In genomic region chr14:12300677-12301076, GRCm38 (mm10) we compare ENCODE assay signal across 14 mouse cellular contexts. TPM values are rescaled to one million over a fixed set of nuclear protein-coding genes. Genes with fewer than 3 reads are reported as not detected.
A peak's percentile ranks its signal among the peaks of the same experiment; 100 is the strongest.
DNase-seq lines count a peak whose midpoint lies in the region; ATAC-seq and TF ChIP-seq lines count a peak whose summit lies in the region.
"Had no signal": no experiment of that assay in that cellular context is flagged by ENCODE, and none has a peak within 500 bp of the region (broad histone marks: within the 10 kb centered on the region; RNA-seq: fewer than 3 reads in every experiment).

No protein-coding gene starts in this region.

- in situ Hi-C loops in CH12.LX (cut with MboI; ENCODE audit: low pct_ligation_motif_present, low pct_unique_long_range_greater_than_20kb, low sequenced_read_pairs) = loop anchor here (25.0 kb wide), 1 partner anchor 237 kb away; no protein-coding TSS in a partner anchor

- peak; percentile 25; the same call in 1 of the 2 replicates for ATAC-seq in forebrain, embryonic 12.5 days (ENCODE audit: low FRiP score)
- ATAC-seq in forebrain, embryonic 16.5 days = peak; percentile 20; the same call in 1 of the 2 replicates

- H3K4me2 ChIP-seq in forebrain, embryonic 12.5 days = no peak overlapping the region
- H3K4me2 ChIP-seq in CH12.LX (ENCODE audit: insufficient read depth, low read depth, poor library complexity, severe bottlenecking) = no peak overlapping the region
- H3K4me2 ChIP-seq in forebrain, embryonic 16.5 days (ENCODE audit: low read length) = no peak overlapping the region
- H3K4me2 ChIP-seq: lung, embryonic 15.5 days; neural tube, embryonic 12.5 days had no signal

- TF ChIP-seq RAD21 in CH12.LX (IDR thresholded peaks at IDR 0.05; ENCODE audit: low read depth, low read length) = no peak; the same call in 1 of the 2 replicates

- peaks cover 8% of the 10 kb centered on the region for H3K4me1 ChIP-seq in forebrain, embryonic 12.5 days
- H3K4me1 ChIP-seq in forebrain, embryonic 10.5 days = peaks cover 39% of the 10 kb centered on the region
- no peaks in the 10 kb centered on the region for H3K4me1 ChIP-seq in CH12.LX (ENCODE audit: control insufficient read depth in 1 of 2, insufficient read depth in 2 of 2)
- H3K4me1 ChIP-seq in forebrain, embryonic 16.5 days (replicated peaks; ENCODE audit: control insufficient read depth, insufficient read depth, low read length) = peaks cover 6% of the 10 kb centered on the region
- H3K4me1 ChIP-seq: lung, embryonic 15.5 days; neural tube, embryonic 12.5 days had no signal

- WGBS in forebrain, embryonic 12.5 days = 62% methylated on average over 3 of the region's 3 CpGs
- 65% methylated on average over 3 of the region's 3 CpGs for WGBS in forebrain, embryonic 10.5 days
- 55% methylated on average over 3 of the region's 3 CpGs for WGBS in forebrain, embryonic 16.5 days

- dilution Hi-C loops in CH12.LX (cut with MboI; ENCODE audit: extremely low pct_ligation_motif_present, extremely low pct_unique_long_range_greater_than_20kb, low sequenced_read_pairs) = no loop called here

- H3K9me3 ChIP-seq in forebrain, embryonic 12.5 days = no peaks in the 10 kb centered on the region
- no peaks in the 10 kb centered on the region for H3K9me3 ChIP-seq in forebrain, embryonic 10.5 days
- H3K9me3 ChIP-seq in CH12.LX (replicated peaks; ENCODE audit: low read length) = no peaks in the 10 kb centered on the region
- no peaks in the 10 kb centered on the region for H3K9me3 ChIP-seq in forebrain, embryonic 16.5 days (ENCODE audit: control insufficient read depth, low read length)
- H3K9me3 ChIP-seq: lung, embryonic 15.5 days; neural tube, embryonic 12.5 days had no signal

- intact Hi-C loops in left cerebral cortex, adult 2 months (cut with DNase I) = loop anchor here (1.0 to 2.0 kb wide), 2 partner anchors 66 to 231 kb away; no protein-coding TSS in a partner anchor

- no peak for TF ChIP-seq POLR2A in CH12.LX (IDR thresholded peaks at IDR 0.05; ENCODE audit: low read depth, low read length)

- H3K9ac ChIP-seq in forebrain, embryonic 12.5 days = no peak overlapping the region
- H3K9ac ChIP-seq in CH12.LX (ENCODE audit: insufficient read depth, low read depth) = no peak overlapping the region
- H3K9ac ChIP-seq in forebrain, embryonic 16.5 days (replicated peaks; ENCODE audit: low read depth, low read length) = no peak overlapping the region
- H3K9ac ChIP-seq: lung, embryonic 15.5 days; neural tube, embryonic 12.5 days had no signal

- no peaks in the 10 kb centered on the region for H3K27me3 ChIP-seq in forebrain, embryonic 12.5 days
- H3K27me3 ChIP-seq in forebrain, embryonic 10.5 days (ENCODE audit: poor library complexity, severe bottlenecking) = no peaks in the 10 kb centered on the region
- H3K27me3 ChIP-seq in CH12.LX (replicated peaks) = no peaks in the 10 kb centered on the region
- no peaks in the 10 kb centered on the region for H3K27me3 ChIP-seq in forebrain, embryonic 16.5 days (replicated peaks; ENCODE audit: control insufficient read depth, insufficient read depth, low read length)
- H3K27me3 ChIP-seq: lung, embryonic 15.5 days; neural tube, embryonic 12.5 days had no signal

- peak; percentile 67 for TF ChIP-seq CTCF in left cerebral cortex, adult 2 months (IDR thresholded peaks at IDR 0.05)
- TF ChIP-seq CTCF in CH12.LX (conservative IDR thresholded peaks at IDR 0.05 in 1 of 2, IDR thresholded peaks at IDR 0.05 in 1 of 2; ENCODE audit: low read depth in 2 of 2, low read length in 2 of 2) = peak in 1 of 2 experiments; percentile 32; a peak in 2 of 4 replicates

- DNase-seq in forebrain, embryonic 10.5 days (ENCODE audit: extremely low spot score, low spot score) = no peak
- peak in 1 of 2 experiments; percentile 22 for DNase-seq in left cerebral cortex, adult 2 months (ENCODE audit: extremely low spot score in 1 of 2, low spot score in 2 of 2)
- no peak for DNase-seq in left cerebral cortex, adult 11 months (ENCODE audit: low spot score)
- DNase-seq in CH12.LX (ENCODE audit: extremely low read depth) = no peak
- DNase-seq in spleen, postnatal 10 days (ENCODE audit: low spot score in 2 of 2) = no peak
- DNase-seq in thymus, postnatal 10 days (ENCODE audit: low spot score in 2 of 2) = no peak
- DNase-seq: adrenal gland, adult 2 months; thymus, postnatal 4 days had no signal

- H3K27ac ChIP-seq in forebrain, embryonic 12.5 days = no peak overlapping the region
- H3K27ac ChIP-seq in forebrain, embryonic 10.5 days = no peak overlapping the region; the same call in 1 of the 2 replicates
- no peak overlapping the region for H3K27ac ChIP-seq in left cerebral cortex, adult 2 months
- H3K27ac ChIP-seq in CH12.LX (ENCODE audit: insufficient read depth, low read depth) = no peak overlapping the region
- H3K27ac ChIP-seq in forebrain, embryonic 16.5 days (ENCODE audit: low read length) = no peak overlapping the region
- H3K27ac ChIP-seq: lung, embryonic 15.5 days; neural tube, embryonic 12.5 days had no signal

- TF ChIP-seq EP300 in CH12.LX (IDR thresholded peaks at IDR 0.05; ENCODE audit: low read length) = no peak

- peaks cover 4% of the 10 kb centered on the region for H3K36me3 ChIP-seq in forebrain, embryonic 12.5 days (replicated peaks)
- peaks cover 8% of the 10 kb centered on the region; the same call in 1 of the 2 replicates for H3K36me3 ChIP-seq in forebrain, embryonic 10.5 days (replicated peaks)
- H3K36me3 ChIP-seq in CH12.LX (replicated peaks in 1 of 2; ENCODE audit: control insufficient read depth in 1 of 2, insufficient read depth in 1 of 2, low read length in 1 of 2) = peaks cover 34 to 72% of the 10 kb centered on the region in 2 experiments
- no peaks in the 10 kb centered on the region for H3K36me3 ChIP-seq in forebrain, embryonic 16.5 days (ENCODE audit: control insufficient read depth, insufficient read depth)
- H3K36me3 ChIP-seq: lung, embryonic 15.5 days; neural tube, embryonic 12.5 days had no signal

- H3K79me2 ChIP-seq in CH12.LX (replicated peaks; ENCODE audit: control insufficient read depth, extremely low read depth, insufficient read depth, poor library complexity, severe bottlenecking) = no peaks in the 10 kb centered on the region

- H3K4me3 ChIP-seq in forebrain, embryonic 12.5 days (replicated peaks) = no peak overlapping the region
- no peak overlapping the region for H3K4me3 ChIP-seq in forebrain, embryonic 10.5 days
- H3K4me3 ChIP-seq in left cerebral cortex, adult 2 months = no peak overlapping the region
- H3K4me3 ChIP-seq in CH12.LX (replicated peaks in 1 of 3; ENCODE audit: low read depth in 2 of 3, low read length in 2 of 3, poor library complexity in 1 of 3) = no peak overlapping the region
- H3K4me3 ChIP-seq in forebrain, embryonic 16.5 days (replicated peaks; ENCODE audit: low read length) = no peak overlapping the region
- H3K4me3 ChIP-seq: lung, embryonic 15.5 days; neural tube, embryonic 12.5 days had no signal

TF ChIP-seq in CH12.LX, 34 proteins besides CTCF, POLR2A, EP300 and RAD21:
- TF ChIP-seq SMC3 (IDR thresholded peaks at IDR 0.05; ENCODE audit: low read depth, low read length) = peak; percentile 16; the same call in 1 of the 2 replicates
- no peak for TF ChIP-seq MAX (IDR thresholded peaks at IDR 0.05; ENCODE audit: low read length)

RNA-seq across cellular contexts. Expression of gene 3830406C13Rik, which starts 16.7 kb away (rescaled TPM):
- 33.9 and 37.8 TPM in 2 replicates for polyA plus RNA-seq in forebrain, embryonic 12.5 days (2016; fragmentation: Nextera tagmentation; extraction: Ambion mirVana)
- polyA plus RNA-seq in forebrain, embryonic 10.5 days (2016; fragmentation: Nextera tagmentation; extraction: Ambion mirVana) = 24.4 and 26.3 TPM in 2 replicates
- total RNA-seq in left cerebral cortex, adult 2 months (2021) = 10 to 100 TPM; 27.4 to 30.1 TPM
- 14.5 and 18.3 TPM in 2 replicates for total RNA-seq in CH12.LX (2012; rRNA removed)
- 26.5 and 28.7 TPM in 2 replicates for total RNA-seq in CH12.LX (2014; rRNA removed)
- polyA plus RNA-seq in CH12.LX (2012; ENCODE audit: insufficient read length, low read depth) = 21.8 and 27.8 TPM in 2 replicates
- polyA plus RNA-seq in forebrain, embryonic 16.5 days (2015; fragmentation: Nextera tagmentation; extraction: Ambion mirVana) = 46.6 and 50.5 TPM in 2 replicates

RNA-seq across cellular contexts. Expression of gene Gm49355, which starts 16.9 kb away (rescaled TPM):
- 0.13 and 0.37 TPM in 2 replicates for polyA plus RNA-seq in forebrain, embryonic 12.5 days (2016; fragmentation: Nextera tagmentation; extraction: Ambion mirVana)
- 0.10 and 0.11 TPM in 2 replicates for polyA plus RNA-seq in forebrain, embryonic 10.5 days (2016; fragmentation: Nextera tagmentation; extraction: Ambion mirVana)
- total RNA-seq in left cerebral cortex, adult 2 months (2021) = under 1 TPM in 1 of 2 experiments, not detected in 1; 0.20 TPM
- total RNA-seq in CH12.LX (2012; rRNA removed) = 0.08 TPM in 2 replicates
- 0.26 and 0.39 TPM in 2 replicates for total RNA-seq in CH12.LX (2014; rRNA removed)
- polyA plus RNA-seq in CH12.LX (2012; ENCODE audit: insufficient read length, low read depth) = 0.16 and 0.23 TPM in 2 replicates
- polyA plus RNA-seq in forebrain, embryonic 16.5 days (2015; fragmentation: Nextera tagmentation; extraction: Ambion mirVana) = 0.25 and 0.29 TPM in 2 replicates
- polyA plus RNA-seq: adrenal gland, adult 2 months had no signal

RNA-seq across cellular contexts. Expression of gene Fezf2, which starts 47.3 kb away (rescaled TPM):
- polyA plus RNA-seq in forebrain, embryonic 12.5 days (2016; fragmentation: Nextera tagmentation; extraction: Ambion mirVana) = 46.8 and 52.6 TPM in 2 replicates
- 31.3 and 35.2 TPM in 2 replicates for polyA plus RNA-seq in forebrain, embryonic 10.5 days (2016; fragmentation: Nextera tagmentation; extraction: Ambion mirVana)
- total RNA-seq in left cerebral cortex, adult 2 months (2021) = 10 to 100 TPM; 28.6 to 33.1 TPM
- not detected in 2 replicates for total RNA-seq in CH12.LX (2012; rRNA removed)
- total RNA-seq in CH12.LX (2014; rRNA removed) = not detected in 2 replicates
- not detected in 2 replicates for polyA plus RNA-seq in CH12.LX (2012; ENCODE audit: insufficient read length, low read depth)
- polyA plus RNA-seq in forebrain, embryonic 16.5 days (2015; fragmentation: Nextera tagmentation; extraction: Ambion mirVana) = 85.1 and 93.0 TPM in 2 replicates
- total RNA-seq: adrenal gland, adult 2 months; heart, postnatal 10 days had no signal
- polyA plus RNA-seq: adrenal gland, adult 2 months; neural tube, embryonic 12.5 days; spleen, adult 2 months had no signal

Comparison
In these comparisons a context has a peak if more than half of its experiments do, and no peak if none do; other contexts are left out.
1. RNA of gene Fezf2, which starts 47.3 kb away (polyA plus RNA-seq): 85.1 to 93.0 TPM in forebrain, embryonic 16.5 days, 46.8 to 52.6 TPM in forebrain, embryonic 12.5 days and 31.3 to 35.2 TPM in forebrain, embryonic 10.5 days; not detected in CH12.LX; every median in the first group is over 10 times any median in the second.